Mouse (Mus musculus) heart, postnatal 0 days (tissue): ENCODE measurements around the gene Sft2d1.

Source experiments
- CTCF ChIP-seq: IDR thresholded peaks from 2 replicates; pipeline ENCODE4 v1.5.1; 2016; ENCODE audit warnings: antibody characterized with exemption, control low read depth, low read depth
- EP300 ChIP-seq: IDR thresholded peaks from 2 replicates; pipeline ENCODE4 v1.6.1; 2016; ENCODE audit warnings: antibody characterized with exemption, low read depth

- no peak for TF ChIP-seq EP300
- TF ChIP-seq CTCF, result no peak
Observed at GRCm38 (mm10) chr17:8313976-8314375, 3.1 kb downstream of the Sft2d1 start.
